Mouse (Mus musculus): ENCODE measurements around the gene Arhgef39. TPM values are rescaled to one million over a fixed set of nuclear protein-coding genes. Genes with fewer than 3 reads are reported as not detected.

The Arhgef39 gene
- polyA plus RNA-seq, 1 experiment from 2014 or later, result 43.7 TPM

- Histone ChIP-seq H3K9ac (replicated peaks; ENCODE audit: low read length) (no peak overlapping the region), H3K9me3 (replicated peaks; ENCODE audit: control insufficient read depth, low read length) (no peaks in the 10 kb centered on the region), H3K4me1 (ENCODE audit: control insufficient read depth, insufficient read depth, low read length) (no peaks in the 10 kb centered on the region; the same call in none of the 2 replicates), H3K4me3 (ENCODE audit: low read depth, low read length) (no peak overlapping the region), H3K4me2 (ENCODE audit: low read depth, low read length) (no peak overlapping the region), H3K36me3 (replicated peaks; ENCODE audit: control insufficient read depth, insufficient read depth, low read depth, low read length) (no peaks in the 10 kb centered on the region), H3K27me3 (ENCODE audit: control insufficient read depth, insufficient read depth, low read length) (peaks cover 3% of the 10 kb centered on the region), H3K27ac (replicated peaks; ENCODE audit: low read depth, low read length) (no peak overlapping the region)
- no peak for DNase-seq (ENCODE audit: low spot score)
- ATAC-seq (replicated peaks; ENCODE audit: insufficient number of reproducible peaks, low FRiP score, low TSS enrichment, low read depth), result no peak
- 87% methylated on average over 8 of the region's 8 CpGs for WGBS
Measured at GRCm38 (mm10) chr4:43506074-43506473, 6.6 kb upstream of the Arhgef39 start.

GRCm38 (mm10) chr4:43504269-43504668 is 4.8 kb upstream of the Arhgef39 start:
- 82% methylated on average over 4 of the region's 4 CpGs for WGBS
- Histone ChIP-seq H3K27me3 (ENCODE audit: control insufficient read depth, insufficient read depth, low read length) (peaks cover 3% of the 10 kb centered on the region), H3K4me3 (ENCODE audit: low read depth, low read length) (no peak overlapping the region)

GRCm38 (mm10) chr4:43503506-43503905 is 4.0 kb upstream of the Arhgef39 start:
- Histone ChIP-seq H3K9me3 (replicated peaks; ENCODE audit: control insufficient read depth, low read length) (no peaks in the 10 kb centered on the region), H3K9ac (replicated peaks; ENCODE audit: low read length) (no peak overlapping the region), H3K27me3 (ENCODE audit: control insufficient read depth, insufficient read depth, low read length) (peaks cover 3% of the 10 kb centered on the region), H3K4me3 (ENCODE audit: low read depth, low read length) (no peak overlapping the region), H3K4me2 (ENCODE audit: low read depth, low read length) (no peak overlapping the region), H3K27ac (replicated peaks; ENCODE audit: low read depth, low read length) (no peak overlapping the region), H3K4me1 (ENCODE audit: control insufficient read depth, insufficient read depth, low read length) (peaks cover 5% of the 10 kb centered on the region), H3K36me3 (replicated peaks; ENCODE audit: control insufficient read depth, insufficient read depth, low read depth, low read length) (no peaks in the 10 kb centered on the region)
- DNase-seq (ENCODE audit: low spot score), result no peak
- no peak for ATAC-seq (replicated peaks; ENCODE audit: insufficient number of reproducible peaks, low FRiP score, low TSS enrichment, low read depth)
- 78% methylated on average over 6 of the region's 6 CpGs for WGBS

More at GRCm38 (mm10) chr4:43504269-43504668, 4.8 kb upstream of the Arhgef39 start:
- Histone ChIP-seq H3K27ac (replicated peaks; ENCODE audit: low read depth, low read length) (no peak overlapping the region), H3K4me1 (ENCODE audit: control insufficient read depth, insufficient read depth, low read length) (no peaks in the 10 kb centered on the region; the same call in none of the 2 replicates), H3K4me2 (ENCODE audit: low read depth, low read length) (no peak overlapping the region), H3K9me3 (replicated peaks; ENCODE audit: control insufficient read depth, low read length) (no peaks in the 10 kb centered on the region), H3K36me3 (replicated peaks; ENCODE audit: control insufficient read depth, insufficient read depth, low read depth, low read length) (no peaks in the 10 kb centered on the region), H3K9ac (replicated peaks; ENCODE audit: low read length) (no peak overlapping the region)
- DNase-seq (ENCODE audit: low spot score) (no peak), ATAC-seq (replicated peaks; ENCODE audit: insufficient number of reproducible peaks, low FRiP score, low TSS enrichment, low read depth) (no peak)

GRCm38 (mm10) chr4:43503041-43503440 is 3.5 kb upstream of the Arhgef39 start:
- no peak overlapping the region for H3K4me3 ChIP-seq (ENCODE audit: low read depth, low read length)
- H3K36me3 ChIP-seq (replicated peaks; ENCODE audit: control insufficient read depth, insufficient read depth, low read depth, low read length), result no peaks in the 10 kb centered on the region
- peaks cover 3% of the 10 kb centered on the region for H3K27me3 ChIP-seq (ENCODE audit: control insufficient read depth, insufficient read depth, low read length)
- peaks cover 8% of the 10 kb centered on the region for H3K4me1 ChIP-seq (ENCODE audit: control insufficient read depth, insufficient read depth, low read length)
- ATAC-seq (replicated peaks; ENCODE audit: insufficient number of reproducible peaks, low FRiP score, low TSS enrichment, low read depth), result no peak
- H3K27ac ChIP-seq (replicated peaks; ENCODE audit: low read depth, low read length), result no peak overlapping the region
- H3K4me2 ChIP-seq (ENCODE audit: low read depth, low read length), result no peak overlapping the region
- 71% methylated on average over 2 of the region's 2 CpGs for WGBS
- no peaks in the 10 kb centered on the region for H3K9me3 ChIP-seq (replicated peaks; ENCODE audit: control insufficient read depth, low read length)
- DNase-seq (ENCODE audit: low spot score), result no peak
- no peak overlapping the region for H3K9ac ChIP-seq (replicated peaks; ENCODE audit: low read length)

- Histone ChIP-seq H3K27me3 (ENCODE audit: control insufficient read depth, insufficient read depth, low read length) (no peaks in the 10 kb centered on the region), H3K9me3 (replicated peaks; ENCODE audit: control insufficient read depth, low read length) (no peaks in the 10 kb centered on the region), H3K4me1 (ENCODE audit: control insufficient read depth, insufficient read depth, low read length) (peaks cover 8% of the 10 kb centered on the region), H3K27ac (replicated peaks; ENCODE audit: low read depth, low read length) (0 out of 2 replicates have a peak overlapping the region, but pooled peaks have one; percentile 3), H3K36me3 (replicated peaks; ENCODE audit: control insufficient read depth, insufficient read depth, low read depth, low read length) (0 out of 2 replicates have a peak, but pooled peaks cover 3% of the 10 kb centered on the region), H3K9ac (replicated peaks; ENCODE audit: low read length) (peak overlapping the region; percentile 67), H3K4me3 (ENCODE audit: low read depth, low read length) (peak overlapping the region; percentile 57), H3K4me2 (ENCODE audit: low read depth, low read length) (peak overlapping the region; percentile 66)
- DNase-seq (ENCODE audit: low spot score) (peak; percentile 76), ATAC-seq (replicated peaks; ENCODE audit: insufficient number of reproducible peaks, low FRiP score, low TSS enrichment, low read depth) (no peak)
- 11% methylated on average over 8 of the region's 8 CpGs for WGBS
Measured at GRCm38 (mm10) chr4:43498983-43499382, 512 bp downstream of the Arhgef39 start.

- Histone ChIP-seq H3K4me2 (ENCODE audit: low read depth, low read length) (peak overlapping the region; percentile 66), H3K27ac (replicated peaks; ENCODE audit: low read depth, low read length) (no peak overlapping the region), H3K4me3 (ENCODE audit: low read depth, low read length) (peak overlapping the region; percentile 57), H3K27me3 (ENCODE audit: control insufficient read depth, insufficient read depth, low read length) (no peaks in the 10 kb centered on the region), H3K4me1 (ENCODE audit: control insufficient read depth, insufficient read depth, low read length) (peaks cover 8% of the 10 kb centered on the region), H3K36me3 (replicated peaks; ENCODE audit: control insufficient read depth, insufficient read depth, low read depth, low read length) (0 out of 2 replicates have a peak, but pooled peaks cover 3% of the 10 kb centered on the region), H3K9me3 (replicated peaks; ENCODE audit: control insufficient read depth, low read length) (no peaks in the 10 kb centered on the region), H3K9ac (replicated peaks; ENCODE audit: low read length) (peak overlapping the region; percentile 67)
- DNase-seq (ENCODE audit: low spot score) (no peak), ATAC-seq (replicated peaks; ENCODE audit: insufficient number of reproducible peaks, low FRiP score, low TSS enrichment, low read depth) (no peak)
- WGBS, result 74% methylated on average over 4 of the region's 4 CpGs
Measured at GRCm38 (mm10) chr4:43497946-43498345, 1.5 kb downstream of the Arhgef39 start.

GRCm38 (mm10) chr4:43497405-43497804 is 2.1 kb downstream of the Arhgef39 start:
- Histone ChIP-seq H3K9me3 (replicated peaks; ENCODE audit: control insufficient read depth, low read length) (no peaks in the 10 kb centered on the region), H3K9ac (replicated peaks; ENCODE audit: low read length) (no peak overlapping the region), H3K36me3 (replicated peaks; ENCODE audit: control insufficient read depth, insufficient read depth, low read depth, low read length) (0 out of 2 replicates have a peak, but pooled peaks cover 3% of the 10 kb centered on the region), H3K27me3 (ENCODE audit: control insufficient read depth, insufficient read depth, low read length) (no peaks in the 10 kb centered on the region), H3K27ac (replicated peaks; ENCODE audit: low read depth, low read length) (no peak overlapping the region), H3K4me1 (ENCODE audit: control insufficient read depth, insufficient read depth, low read length) (peaks cover 8% of the 10 kb centered on the region), H3K4me3 (ENCODE audit: low read depth, low read length) (no peak overlapping the region), H3K4me2 (ENCODE audit: low read depth, low read length) (no peak overlapping the region)
- ATAC-seq (replicated peaks; ENCODE audit: insufficient number of reproducible peaks, low FRiP score, low TSS enrichment, low read depth) (no peak), DNase-seq (ENCODE audit: low spot score) (no peak)
- 93% methylated on average over 8 of the region's 8 CpGs for WGBS

- no peaks in the 10 kb centered on the region for H3K27me3 ChIP-seq (ENCODE audit: control insufficient read depth, insufficient read depth, low read length)
- 63% methylated on average over 6 of the region's 6 CpGs for WGBS
- DNase-seq (ENCODE audit: low spot score) (no peak), ATAC-seq (replicated peaks; ENCODE audit: insufficient number of reproducible peaks, low FRiP score, low TSS enrichment, low read depth) (no peak)
- H3K9me3 ChIP-seq (replicated peaks; ENCODE audit: control insufficient read depth, low read length), result no peaks in the 10 kb centered on the region
- H3K36me3 ChIP-seq (replicated peaks; ENCODE audit: control insufficient read depth, insufficient read depth, low read depth, low read length), result 0 out of 2 replicates have a peak, but pooled peaks cover 3% of the 10 kb centered on the region
- no peak overlapping the region for H3K4me3 ChIP-seq (ENCODE audit: low read depth, low read length)
- H3K9ac ChIP-seq (replicated peaks; ENCODE audit: low read length), result no peak overlapping the region
- no peak overlapping the region for H3K4me2 ChIP-seq (ENCODE audit: low read depth, low read length)
- peaks cover 8% of the 10 kb centered on the region for H3K4me1 ChIP-seq (ENCODE audit: control insufficient read depth, insufficient read depth, low read length)
- H3K27ac ChIP-seq (replicated peaks; ENCODE audit: low read depth, low read length), result no peak overlapping the region
Measured at GRCm38 (mm10) chr4:43496587-43496986, 2.9 kb downstream of the Arhgef39 start.

Measured in embryonic facial prominence, embryonic 11.5 days (tissue).